Mouse (Mus musculus) natural killer cell, adult 2 months (primary cell): ENCODE measurements around the gene Ap4b1.
"Not testable (repeated sequence)": the region's sequence is repeated elsewhere in the genome, so short reads cannot be mapped to it uniquely, and the experiment has no call there.

Source experiments
- DNase-seq, 2 experiments: peaks; one replicate each; pipeline ENCODE4 v3.0.0; 2022; ENCODE audit warnings: low spot score in 2 of 2

Ap4b1 gene

GRCm38 (mm10) chr3:103799507-103799906 lies 9.8 kb upstream of the Ap4b1 start:
- no peak for DNase-seq

- peak; percentile 53 to 56 for DNase-seq
Measured at GRCm38 (mm10) chr3:103801631-103802531, 7.4 kb upstream of the Ap4b1 start.

- no peak for DNase-seq
Measured at GRCm38 (mm10) chr3:103802861-103803260, 6.5 kb upstream of the Ap4b1 start.

GRCm38 (mm10) chr3:103805671-103806070 lies 3.6 kb upstream of the Ap4b1 start:
- no peak for DNase-seq

- no peak for DNase-seq
Measured at GRCm38 (mm10) chr3:103809799-103810150, 455 bp downstream of the Ap4b1 start.

- no peak for DNase-seq
Measured at GRCm38 (mm10) chr3:103810967-103811366, 1.6 kb downstream of the Ap4b1 start.

- no peak for DNase-seq
Measured at GRCm38 (mm10) chr3:103827548-103827947, 18.2 kb downstream of the Ap4b1 start.

- no peak for DNase-seq
Measured at GRCm38 (mm10) chr3:103829036-103829435, 19.7 kb downstream of the Ap4b1 start.

GRCm38 (mm10) chr3:103830681-103831080 lies 21.4 kb downstream of the Ap4b1 start:
- peak in 1 of 2 experiments; percentile 18 for DNase-seq

GRCm38 (mm10) chr3:103831146-103831545 lies 21.8 kb downstream of the Ap4b1 start:
- DNase-seq: no peak

- no peak for DNase-seq
Measured at GRCm38 (mm10) chr3:103832426-103832825, 23.1 kb downstream of the Ap4b1 start, which contains the start of gene Bcl2l15. Gene Bcl2l15, plus strand, starts transcription at chr3:103832601.

- no peak for DNase-seq
Measured at GRCm38 (mm10) chr3:103834001-103834400, 24.7 kb downstream of the Ap4b1 start.

- no peak for DNase-seq
Measured at GRCm38 (mm10) chr3:103835272-103835950, 26.1 kb downstream of the Ap4b1 start.

- DNase-seq: no peak
Measured at GRCm38 (mm10) chr3:103835951-103836310, 26.6 kb downstream of the Ap4b1 start.

- DNase-seq: no peak
Measured at GRCm38 (mm10) chr3:103836453-103836852, 27.1 kb downstream of the Ap4b1 start.

GRCm38 (mm10) chr3:103839711-103840110 lies 30.4 kb downstream of the Ap4b1 start:
- no peak for DNase-seq

GRCm38 (mm10) chr3:103840195-103840594 lies 30.9 kb downstream of the Ap4b1 start:
- DNase-seq: not testable (repeated sequence)

- peak in 1 of 2 experiments; percentile 36 for DNase-seq
Measured at GRCm38 (mm10) chr3:103840946-103841345, 31.6 kb downstream of the Ap4b1 start.

- no peak for DNase-seq
Measured at GRCm38 (mm10) chr3:103850644-103851363, 41.5 kb downstream of the Ap4b1 start.

GRCm38 (mm10) chr3:103851481-103851880 lies 42.2 kb downstream of the Ap4b1 start:
- no peak for DNase-seq

- DNase-seq: no peak
Measured at GRCm38 (mm10) chr3:103851882-103852281, 42.6 kb downstream of the Ap4b1 start.
